Mouse (Mus musculus) CH12.LX (cell line): Measurements from ENCODE around the gene 3110021N24Rik. TPM values are rescaled to one million over a fixed set of nuclear protein-coding genes. Genes with fewer than 3 reads are reported as not detected.

Experiments used
- DNase-seq: peaks from one replicate; pipeline ENCODE4 v3.0.0-alpha.2; 2013; ENCODE audit errors: extremely low read depth
- H3K27ac ChIP-seq: 2 replicates; pipeline ENCODE4 v1.5.1; 2012; ENCODE audit warnings: low read depth, mild to moderate bottlenecking, control low read depth, moderate library complexity; ENCODE audit not compliant: insufficient read depth
- H3K27me3 ChIP-seq: replicated peaks from 2 replicates; pipeline ENCODE3; 2012; ENCODE audit warnings: inconsistent platforms
- H3K36me3 ChIP-seq, 2 experiments: replicated peaks in 1 of 2; 2 replicates each; pipeline versions ENCODE3 to v1.6.1; 2012; ENCODE audit warnings: inconsistent platforms in 1 of 2, low read length in 1 of 2, mild to moderate bottlenecking in 1 of 2, mixed read lengths in 1 of 2, moderate library complexity in 1 of 2; ENCODE audit not compliant: control insufficient read depth in 1 of 2, insufficient read depth in 1 of 2
- H3K4me1 ChIP-seq, 2 experiments: 2 replicates each; pipeline ENCODE4 v1.6.1; 2012; ENCODE audit warnings: inconsistent platforms in 1 of 2, moderate library complexity in 1 of 2; ENCODE audit not compliant: insufficient read depth in 2 of 2, control insufficient read depth in 1 of 2
- H3K4me2 ChIP-seq: 2 replicates; pipeline ENCODE4 v1.6.1; 2012; ENCODE audit warnings: low read depth, mild to moderate bottlenecking, control low read depth; ENCODE audit not compliant: poor library complexity, insufficient read depth, severe bottlenecking
- H3K4me3 ChIP-seq, 3 experiments: fragments of 150-350 bp in 1 of 3; sonication (generic) in 1 of 3; replicated peaks in 1 of 3; 2 replicates each; pipeline versions ENCODE3 to v1.5.1; 2011 to 2012; ENCODE audit warnings: low read depth in 2 of 3, low read length in 2 of 3, mild to moderate bottlenecking in 2 of 3, moderate library complexity in 2 of 3, control low read depth in 1 of 3, improper control_type of control experiment in 1 of 3, inconsistent platforms in 1 of 3, mixed read lengths in 1 of 3; ENCODE audit not compliant: poor library complexity in 1 of 3
- H3K79me2 ChIP-seq: replicated peaks from 2 replicates; pipeline ENCODE4 v1.6.1; 2012; ENCODE audit warnings: mild to moderate bottlenecking, moderate library complexity; ENCODE audit not compliant: control insufficient read depth, poor library complexity, insufficient read depth, severe bottlenecking; ENCODE audit errors: extremely low read depth
- H3K9ac ChIP-seq: 2 replicates; pipeline ENCODE4 v1.6.1; 2012; ENCODE audit warnings: low read depth, mild to moderate bottlenecking, control low read depth, moderate library complexity; ENCODE audit not compliant: insufficient read depth
- H3K9me3 ChIP-seq: replicated peaks from 2 replicates; pipeline ENCODE3; 2012; ENCODE audit warnings: low read length, inconsistent platforms, mixed read lengths
- CHD1 ChIP-seq: IDR thresholded peaks from 2 replicates; pipeline ENCODE4 v1.6.1; 2012; ENCODE audit warnings: low read depth, low read length, improper control_type of control experiment, inconsistent platforms
- CHD2 ChIP-seq: IDR thresholded peaks from 2 replicates; pipeline ENCODE4 v1.6.1; 2011; ENCODE audit warnings: low read length, improper control_type of control experiment
- ELF1 ChIP-seq: IDR thresholded peaks from 2 replicates; pipeline ENCODE4 v1.6.1; 2014; ENCODE audit warnings: low read depth, mild to moderate bottlenecking, inconsistent platforms, low read length, improper control_type of control experiment
- ETS1 ChIP-seq: conservative IDR thresholded peaks from 2 replicates; pipeline ENCODE4 v1.6.1; 2012; ENCODE audit warnings: low read depth, mild to moderate bottlenecking, inconsistent platforms, low read length, improper control_type of control experiment, moderate library complexity
- GABPA ChIP-seq: IDR thresholded peaks from 2 replicates; pipeline ENCODE4 v1.6.1; 2012; ENCODE audit warnings: low read depth, low read length, improper control_type of control experiment, inconsistent platforms; ENCODE audit not compliant: insufficient replicate concordance
- JUN ChIP-seq: IDR thresholded peaks from 2 replicates; pipeline ENCODE4 v1.6.1; 2011; ENCODE audit warnings: low read depth, mild to moderate bottlenecking, low read length, improper control_type of control experiment, moderate library complexity; ENCODE audit not compliant: insufficient read depth
- KAT2A ChIP-seq: IDR thresholded peaks from 2 replicates; pipeline ENCODE4 v1.6.1; 2012; ENCODE audit warnings: low read length, improper control_type of control experiment, inconsistent platforms; ENCODE audit not compliant: insufficient replicate concordance
- MAFK ChIP-seq: IDR thresholded peaks from 2 replicates; pipeline ENCODE4 v1.6.1; 2011; ENCODE audit warnings: low read length, improper control_type of control experiment; ENCODE audit not compliant: insufficient replicate concordance
- MAX ChIP-seq: IDR thresholded peaks from 2 replicates; pipeline ENCODE4 v1.6.1; 2011; ENCODE audit warnings: low read length, improper control_type of control experiment
- MEF2A ChIP-seq: IDR thresholded peaks from 2 replicates; pipeline ENCODE4 v1.6.1; 2014; ENCODE audit warnings: low read depth, mild to moderate bottlenecking, inconsistent platforms, low read length, improper control_type of control experiment, borderline replicate concordance
- MYC ChIP-seq: IDR thresholded peaks from 2 replicates; pipeline ENCODE4 v1.6.1; 2011; ENCODE audit warnings: low read depth, mild to moderate bottlenecking, improper control_type of control experiment, low read length
- NRF1 ChIP-seq: IDR thresholded peaks from 2 replicates; pipeline ENCODE4 v1.6.1; 2014; ENCODE audit warnings: low read depth, mild to moderate bottlenecking, inconsistent platforms, low read length, improper control_type of control experiment, moderate library complexity
- POLR2A ChIP-seq: IDR thresholded peaks from 2 replicates; pipeline ENCODE4 v1.6.1; 2011; ENCODE audit warnings: low read depth, mild to moderate bottlenecking, improper control_type of control experiment, low read length
- POLR2AphosphoS2 ChIP-seq: IDR thresholded peaks from 2 replicates; pipeline ENCODE4 v1.6.1; 2011; ENCODE audit warnings: low read depth, low read length, improper control_type of control experiment
- RCOR1 ChIP-seq: conservative IDR thresholded peaks from 2 replicates; pipeline ENCODE4 v1.6.1; 2012; ENCODE audit warnings: low read depth, mild to moderate bottlenecking, inconsistent platforms, low read length, improper control_type of control experiment
- TBP ChIP-seq: conservative IDR thresholded peaks from 2 replicates; pipeline ENCODE4 v1.6.1; 2011; ENCODE audit warnings: low read depth, low read length, improper control_type of control experiment
- TCF12 ChIP-seq: IDR thresholded peaks from 2 replicates; pipeline ENCODE4 v1.6.1; 2014; ENCODE audit warnings: low read depth, mild to moderate bottlenecking, inconsistent platforms, low read length, improper control_type of control experiment
- UBTF ChIP-seq: IDR thresholded peaks from 2 replicates; pipeline ENCODE4 v1.6.1; 2012; ENCODE audit warnings: low read depth, mild to moderate bottlenecking, inconsistent platforms, low read length, improper control_type of control experiment, moderate library complexity
- USF2 ChIP-seq: conservative IDR thresholded peaks from 2 replicates; pipeline ENCODE4 v1.6.1; 2011; ENCODE audit warnings: low read depth, low read length, improper control_type of control experiment
- ZC3H11A ChIP-seq: IDR thresholded peaks from 2 replicates; pipeline ENCODE4 v1.6.1; 2012; ENCODE audit warnings: low read depth, mild to moderate bottlenecking, inconsistent platforms, low read length, improper control_type of control experiment
- ZMIZ1 ChIP-seq: IDR thresholded peaks from 2 replicates; pipeline ENCODE4 v1.6.1; 2012; ENCODE audit warnings: low read depth, mild to moderate bottlenecking, inconsistent platforms, low read length, improper control_type of control experiment
- dilution Hi-C: fragments of 300-500 bp; cut with MboI; formaldehyde crosslinking; loops from 2 replicates; pipeline ENCODE4 v1.14.3; 2020; ENCODE audit warnings: low sequenced_read_pairs; ENCODE audit not compliant: extremely low pct_unique_long_range_greater_than_20kb, extremely low pct_ligation_motif_present
- in situ Hi-C: fragments of 300-500 bp; cut with MboI; formaldehyde crosslinking; loops from 3 replicates; pipeline ENCODE4 v1.14.3; 2019; ENCODE audit warnings: low sequenced_read_pairs, low pct_ligation_motif_present, low pct_unique_long_range_greater_than_20kb, mixed read lengths
- polyA plus RNA-seq: library from polyadenylated mRNA; unstranded; fragments of >175 nt; gene quantifications from 2 replicates; pipeline ENCODE4 v1.2.1, GENCODE M21; 2012; ENCODE audit warnings: low read depth; ENCODE audit not compliant: insufficient read length
- total RNA-seq, 2 experiments: library from RNA; depleted of rRNA; stranded (reverse); fragments of 300-350 nt in 1 of 2; fragments of >200 nt in 1 of 2; gene quantifications; 2 replicates each; pipeline ENCODE4 v1.2.3; 2012 to 2014

Gene 3110021N24Rik
- total and polyA plus RNA-seq, 3 experiments: 0.17 TPM; not detected in 2

- H3K36me3 ChIP-seq: no peaks in the 10 kb centered on the region
- no peak overlapping the region for H3K4me3 ChIP-seq
- no peak for DNase-seq
- H3K4me1 ChIP-seq: no peaks in the 10 kb centered on the region
- no peaks in the 10 kb centered on the region for H3K79me2 ChIP-seq
- H3K27me3 ChIP-seq: no peaks in the 10 kb centered on the region
- in situ Hi-C loops (no loop called here), dilution Hi-C loops (no loop called here)
- H3K9ac ChIP-seq: no peak overlapping the region
- TF ChIP-seq MAFK (no peak), POLR2AphosphoS2 (no peak), MAX (no peak), TBP (no peak)
- no peaks in the 10 kb centered on the region for H3K9me3 ChIP-seq
- no peak overlapping the region for H3K27ac ChIP-seq
- H3K4me2 ChIP-seq: no peak overlapping the region
Observed at GRCm38 (mm10) chr4:108746160-108746873, 26.9 kb downstream of the 3110021N24Rik start.

GRCm38 (mm10) chr4:108759583-108759982 is 40.1 kb downstream of the 3110021N24Rik start:
- H3K27me3 ChIP-seq: no peaks in the 10 kb centered on the region
- TF ChIP-seq USF2 (no peak), CHD1 (no peak), ELF1 (no peak), ZMIZ1 (no peak), CHD2 (no peak), POLR2A (no peak), GABPA (no peak), ETS1 (no peak), NRF1 (no peak), MYC (no peak), RCOR1 (no peak), MAFK (no peak), JUN (no peak), KAT2A (no peak), UBTF (no peak), TBP (no peak), TCF12 (no peak), MEF2A (no peak), ZC3H11A (no peak), MAX (no peak)
- dilution Hi-C loops: no loop called here
- no peak overlapping the region for H3K27ac ChIP-seq
- H3K4me2 ChIP-seq: no peak overlapping the region
- H3K79me2 ChIP-seq: no peaks in the 10 kb centered on the region
- no peak for DNase-seq
- no peak overlapping the region for H3K9ac ChIP-seq
- no peaks in the 10 kb centered on the region for H3K36me3 ChIP-seq
- in situ Hi-C loops: no loop called here
- peaks cover 6% of the 10 kb centered on the region for H3K9me3 ChIP-seq
- peaks cover 0 to 5% of the 10 kb centered on the region in 2 experiments; a peak in 2 of 4 replicates for H3K4me1 ChIP-seq
- no peak overlapping the region for H3K4me3 ChIP-seq
